Mouse (Mus musculus) embryo, embryonic 11.5 days (tissue): ENCODE results near the gene Pus3.
"Not testable (repeated sequence)": the region's sequence is repeated elsewhere in the genome, so short reads cannot be mapped to it uniquely, and the experiment has no call there.

Experiments used
- DNase-seq: peaks from one replicate; pipeline ENCODE4 v3.0.0-alpha.2; 2012; ENCODE audit warnings: low read depth, low spot score

The Pus3 gene

GRCm38 (mm10) chr9:35545704-35546103, 12.7 kb upstream of the Pus3 start:
- no peak for DNase-seq

- DNase-seq = no peak
These were observed 11.7 kb upstream of the Pus3 start for GRCm38 (mm10) chr9:35546745-35547144.

GRCm38 (mm10) chr9:35548455-35548854, 9.9 kb upstream of the Pus3 start:
- no peak for DNase-seq

GRCm38 (mm10) chr9:35556494-35557102, 1.8 kb upstream of the Pus3 start:
- no peak for DNase-seq

- peak; percentile 87 for DNase-seq
These were observed 855 bp downstream of the Pus3 start for GRCm38 (mm10) chr9:35559009-35559890.

- no peak for DNase-seq
These were observed 2.7 kb downstream of the Pus3 start for GRCm38 (mm10) chr9:35561076-35561475.

GRCm38 (mm10) chr9:35561583-35561982, 3.2 kb downstream of the Pus3 start:
- DNase-seq = no peak

GRCm38 (mm10) chr9:35564536-35565240, 6.3 kb downstream of the Pus3 start:
- DNase-seq = no peak

GRCm38 (mm10) chr9:35567995-35568394, 9.6 kb downstream of the Pus3 start:
- DNase-seq = no peak

GRCm38 (mm10) chr9:35569571-35570534, 11.5 kb downstream of the Pus3 start, which contains the start of the genes Pate2 and Hyls1:
Gene Pate2 (plus strand): TSS chr9:35570284.
Gene Hyls1 (minus strand): TSS chr9:35570398.
- peak; percentile 96 for DNase-seq

- no peak for DNase-seq
These were observed 12.3 kb downstream of the Pus3 start for GRCm38 (mm10) chr9:35570663-35571062.

- DNase-seq = no peak
These were observed 16.0 kb downstream of the Pus3 start for GRCm38 (mm10) chr9:35574416-35574815.

GRCm38 (mm10) chr9:35587674-35588073, 29.3 kb downstream of the Pus3 start:
- no peak for DNase-seq

GRCm38 (mm10) chr9:35592903-35593302, 34.5 kb downstream of the Pus3 start:
- DNase-seq = peak; percentile 27

- DNase-seq = no peak
These were observed 49.4 kb downstream of the Pus3 start for GRCm38 (mm10) chr9:35607647-35608405.

GRCm38 (mm10) chr9:35611841-35612240, 53.4 kb downstream of the Pus3 start, which contains the start of gene Pate4:
Gene Pate4 (minus strand): TSS chr9:35611941.
- no peak for DNase-seq

- DNase-seq = no peak
These were observed 55.6 kb downstream of the Pus3 start for GRCm38 (mm10) chr9:35614005-35614404.

- not testable (repeated sequence) for DNase-seq
These were observed 58.4 kb downstream of the Pus3 start for GRCm38 (mm10) chr9:35616784-35617183.
